Mouse (Mus musculus) embryonic facial prominence, embryonic 11.5 days (tissue): ENCODE measurements at regions not wholly inside any gene's neighbourhood (a gene's known extent, or its start where the extent isn't known, plus 50 kb on each side); places are given as distances from the start of the nearest gene placed in this dataset.
A peak's percentile ranks its signal among the peaks of the same experiment; 100 is the strongest.

Experiments
- ATAC-seq: fragments of 200-750 bp; cut with Nextera tagmentation; replicated peaks from 2 replicates; pipeline ENCODE4 v1.8.0; 2017; ENCODE audit warnings: low read depth; ENCODE audit not compliant: insufficient number of reproducible peaks, low FRiP score, low TSS enrichment
- DNase-seq: peaks from one replicate; pipeline ENCODE4 v3.0.0-alpha.2; 2015; ENCODE audit warnings: low spot score
- H3K27ac ChIP-seq: fragments of 300-500 bp; sonication (generic); replicated peaks from 2 replicates; pipeline ENCODE4 v1.5.1; 2014; ENCODE audit warnings: mild to moderate bottlenecking, low read depth, low read length, control low read depth
- H3K27me3 ChIP-seq: fragments of 300-500 bp; sonication (generic); 2 replicates; pipeline ENCODE4 v1.6.1; 2014; ENCODE audit warnings: mild to moderate bottlenecking, low read length, moderate library complexity, mixed read lengths; ENCODE audit not compliant: control insufficient read depth, insufficient read depth
- H3K36me3 ChIP-seq: fragments of 300-500 bp; sonication (generic); replicated peaks from 2 replicates; pipeline ENCODE4 v1.6.1; 2014; ENCODE audit warnings: low read depth, mild to moderate bottlenecking, low read length, moderate library complexity, mixed read lengths; ENCODE audit not compliant: control insufficient read depth, insufficient read depth
- H3K4me1 ChIP-seq: fragments of 300-500 bp; sonication (generic); 2 replicates; pipeline ENCODE4 v1.6.1; 2014; ENCODE audit warnings: low read length, mixed read lengths; ENCODE audit not compliant: control insufficient read depth, insufficient read depth
- H3K4me2 ChIP-seq: fragments of 300-500 bp; sonication (generic); 2 replicates; pipeline ENCODE4 v1.6.1; 2014; ENCODE audit warnings: low read depth, mild to moderate bottlenecking, control low read depth, low read length, moderate library complexity
- H3K4me3 ChIP-seq: fragments of 300-500 bp; sonication (generic); 2 replicates; pipeline ENCODE4 v1.5.1; 2014; ENCODE audit warnings: low read depth, low read length, control low read depth
- H3K9ac ChIP-seq: fragments of 300-500 bp; sonication (generic); replicated peaks from 2 replicates; pipeline ENCODE4 v1.6.1; 2014; ENCODE audit warnings: mild to moderate bottlenecking, control low read depth, low read length
- H3K9me3 ChIP-seq: fragments of 300-500 bp; sonication (generic); replicated peaks from 2 replicates; pipeline ENCODE4 v1.6.1; 2016; ENCODE audit warnings: mild to moderate bottlenecking, low read length, inconsistent platforms, mixed read lengths; ENCODE audit not compliant: control insufficient read depth
- WGBS: fragments of 180-500 bp; shearing (Covaris S2); extraction: QIAGEN DNeasy Blood & Tissue Kit; methylation state at CpG from one replicate; pipeline ENCODE4 v1.1.7; 2014; 5-methylcytosine and 5-hydroxymethylcytosine counted together

DNA sequence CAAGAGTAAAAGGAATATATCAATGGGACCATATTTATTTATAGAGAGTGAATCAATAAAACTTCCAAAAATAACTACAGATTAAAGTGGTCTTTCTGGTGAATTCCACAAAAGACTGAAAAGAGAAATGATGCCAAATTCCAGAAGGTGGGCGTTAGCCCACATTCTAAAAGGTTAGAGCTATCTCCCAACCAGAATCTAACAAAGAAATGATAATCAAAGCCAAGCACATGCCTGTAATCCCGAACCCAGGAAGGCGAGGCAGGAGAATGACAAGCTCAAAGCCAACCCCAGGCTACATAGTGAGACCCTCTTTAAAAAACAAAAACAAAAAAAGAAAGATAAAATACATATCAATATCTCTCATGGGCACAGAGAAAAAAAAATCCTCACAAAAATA lies 502.6 kb downstream of the Zfp536 start:
- no peak overlapping the region for H3K4me3 ChIP-seq
- 90% methylated on average over 3 of the region's 3 CpGs for WGBS
- no peak for DNase-seq
- no peaks in the 10 kb centered on the region for H3K27me3 ChIP-seq
- no peak overlapping the region for H3K9ac ChIP-seq
- no peak overlapping the region for H3K4me2 ChIP-seq
- no peaks in the 10 kb centered on the region for H3K4me1 ChIP-seq
- no peak for ATAC-seq
- H3K9me3 ChIP-seq, result no peaks in the 10 kb centered on the region
- no peaks in the 10 kb centered on the region for H3K36me3 ChIP-seq
- no peak overlapping the region for H3K27ac ChIP-seq

DNA sequence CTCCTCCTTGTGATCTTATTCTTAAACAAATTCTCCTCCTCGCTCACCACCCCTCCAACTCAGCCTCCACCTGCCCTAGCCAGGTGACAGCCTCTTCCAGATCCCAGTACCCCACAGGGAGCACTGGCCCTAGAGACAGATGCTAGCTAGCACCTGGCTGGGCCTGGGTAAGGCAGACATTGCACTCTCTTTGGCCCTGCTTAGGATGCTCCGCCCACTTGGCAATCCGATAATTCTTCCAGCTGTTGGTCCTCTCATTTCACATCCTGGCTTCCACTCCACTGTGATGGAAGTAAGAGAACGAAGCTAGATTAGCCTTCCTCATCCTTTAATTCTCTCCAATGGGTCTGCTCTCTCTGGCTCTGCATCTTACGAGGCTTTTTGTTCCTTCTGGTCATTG lies 483.4 kb downstream of the Zfp536 start:
- no peak overlapping the region for H3K27ac ChIP-seq
- H3K4me2 ChIP-seq, result no peak overlapping the region
- DNase-seq, result peak; percentile 40
- H3K4me3 ChIP-seq, result no peak overlapping the region
- no peaks in the 10 kb centered on the region for H3K36me3 ChIP-seq
- H3K9me3 ChIP-seq, result no peaks in the 10 kb centered on the region
- ATAC-seq, result peak; percentile 48; the same call in 1 of the 2 replicates
- 32% methylated on average over 5 of the region's 5 CpGs for WGBS
- H3K27me3 ChIP-seq, result no peaks in the 10 kb centered on the region
- no peak overlapping the region for H3K9ac ChIP-seq
- no peaks in the 10 kb centered on the region; the same call in 1 of the 2 replicates for H3K4me1 ChIP-seq

DNA sequence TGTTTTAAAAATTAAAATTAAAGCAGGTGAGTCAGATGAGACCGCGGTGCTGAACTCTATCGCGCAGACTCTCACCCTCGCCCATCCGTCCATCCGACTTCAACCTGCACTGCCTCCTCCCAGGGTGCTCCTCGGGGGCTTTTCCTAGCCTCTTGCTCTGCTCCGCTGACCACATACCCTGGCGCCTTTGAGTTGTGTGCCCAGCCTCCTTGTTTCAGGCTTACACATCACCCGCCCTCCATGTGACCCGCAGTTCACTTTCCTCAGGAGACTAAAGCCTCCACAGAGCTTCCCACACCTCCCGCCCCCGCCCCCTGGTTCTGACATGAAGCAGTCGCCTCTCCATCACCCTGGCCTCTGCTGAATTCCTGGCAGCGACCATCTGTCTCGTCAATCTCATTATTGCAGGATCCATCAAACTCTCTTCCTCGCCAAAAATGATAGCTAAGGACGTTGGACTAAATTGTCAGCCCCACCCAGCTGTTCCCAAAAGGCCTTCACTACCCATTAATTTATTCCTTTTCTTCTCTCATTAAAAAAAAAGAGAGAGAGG lies 482.9 kb downstream of the Zfp536 start:
- no peaks in the 10 kb centered on the region for H3K9me3 ChIP-seq
- no peak overlapping the region for H3K27ac ChIP-seq
- H3K4me1 ChIP-seq, result no peaks in the 10 kb centered on the region; the same call in 1 of the 2 replicates
- no peak overlapping the region for H3K9ac ChIP-seq
- H3K4me2 ChIP-seq, result peak overlapping the region; percentile 21; the same call in 1 of the 2 replicates
- no peaks in the 10 kb centered on the region for H3K27me3 ChIP-seq
- peak; percentile 62 for ATAC-seq
- DNase-seq, result no peak
- WGBS, result 27% methylated on average over 19 of the region's 19 CpGs
- no peaks in the 10 kb centered on the region for H3K36me3 ChIP-seq
- no peak overlapping the region for H3K4me3 ChIP-seq

DNA sequence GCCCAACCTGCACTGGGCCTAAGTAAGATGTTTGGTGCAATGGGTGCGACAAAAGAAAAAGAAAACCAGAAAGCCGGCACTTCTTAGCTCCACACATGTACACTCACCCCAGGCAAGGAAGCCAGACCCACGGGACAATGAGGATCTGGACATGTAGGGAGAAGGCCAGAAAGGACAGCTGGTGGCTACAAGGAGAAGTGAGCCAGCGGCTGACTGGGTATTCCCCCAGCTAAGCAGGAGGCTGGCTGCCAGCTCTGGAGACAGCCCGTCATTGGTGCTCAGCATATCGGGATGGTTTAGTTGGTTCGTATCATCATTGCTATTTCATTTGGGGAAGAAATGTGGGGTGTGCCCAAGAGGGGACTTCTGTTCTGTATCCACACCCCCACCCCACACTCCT lies 481.7 kb downstream of the Zfp536 start:
- no peak for DNase-seq
- no peaks in the 10 kb centered on the region for H3K27me3 ChIP-seq
- H3K4me2 ChIP-seq, result no peak overlapping the region
- no peak overlapping the region for H3K4me3 ChIP-seq
- ATAC-seq, result no peak
- no peak overlapping the region for H3K27ac ChIP-seq
- H3K4me1 ChIP-seq, result no peaks in the 10 kb centered on the region; the same call in 1 of the 2 replicates
- 82% methylated on average over 7 of the region's 7 CpGs for whole genome bisulfite sequencing
- H3K9me3 ChIP-seq, result no peaks in the 10 kb centered on the region
- H3K36me3 ChIP-seq, result no peaks in the 10 kb centered on the region
- H3K9ac ChIP-seq, result no peak overlapping the region

GRCm38 (mm10) chr7:37292554-37292953 lies 480.9 kb downstream of the Zfp536 start:
- no peak for ATAC-seq

DNA sequence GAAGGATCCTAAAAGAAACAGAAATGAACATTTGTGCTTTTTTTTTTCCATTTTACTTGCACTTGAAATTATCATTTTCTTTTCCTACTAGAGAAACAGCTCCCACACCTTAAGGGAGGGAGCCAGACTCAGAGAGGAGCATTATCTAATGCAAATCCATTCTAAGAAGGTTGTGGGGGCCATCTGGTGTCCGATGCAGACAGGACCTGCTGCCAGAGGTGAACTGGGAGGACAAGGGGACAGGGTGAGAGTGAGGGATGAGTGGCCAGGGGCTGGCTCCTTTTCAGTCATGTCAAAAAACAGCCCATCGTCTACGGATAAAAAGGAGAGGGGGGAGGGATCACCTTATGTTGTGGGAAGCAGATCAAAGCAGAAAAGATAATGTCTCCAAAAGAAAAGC lies 474.6 kb downstream of the Zfp536 start:
- Histone ChIP-seq H3K4me2 (no peak overlapping the region), H3K27ac (no peak overlapping the region), H3K9ac (no peak overlapping the region), H3K36me3 (no peaks in the 10 kb centered on the region), H3K27me3 (no peaks in the 10 kb centered on the region), H3K9me3 (no peaks in the 10 kb centered on the region), H3K4me3 (no peak overlapping the region), H3K4me1 (no peaks in the 10 kb centered on the region)
- 49% methylated on average over 3 of the region's 3 CpGs for WGBS
- ATAC-seq, result no peak
- DNase-seq, result no peak

More at GRCm38 (mm10) chr7:37292554-37292953, 480.9 kb downstream of the Zfp536 start:
- WGBS, result 69% methylated on average over 9 of the region's 9 CpGs
- Histone ChIP-seq H3K27ac (no peak overlapping the region), H3K4me3 (no peak overlapping the region), H3K9me3 (no peaks in the 10 kb centered on the region), H3K4me2 (no peak overlapping the region), H3K27me3 (no peaks in the 10 kb centered on the region), H3K36me3 (no peaks in the 10 kb centered on the region), H3K9ac (no peak overlapping the region), H3K4me1 (no peaks in the 10 kb centered on the region; the same call in 1 of the 2 replicates)
- DNase-seq, result no peak

- Histone ChIP-seq H3K4me3 (no peak overlapping the region), H3K4me1 (no peaks in the 10 kb centered on the region), H3K36me3 (no peaks in the 10 kb centered on the region), H3K4me2 (no peak overlapping the region), H3K9me3 (no peaks in the 10 kb centered on the region), H3K9ac (no peak overlapping the region), H3K27me3 (no peaks in the 10 kb centered on the region), H3K27ac (no peak overlapping the region)
- 82% methylated on average over 9 of the region's 9 CpGs for WGBS
- ATAC-seq, result no peak
- no peak for DNase-seq
Measured at GRCm38 (mm10) chr7:37305463-37305862, 468.0 kb downstream of the Zfp536 start.

DNA sequence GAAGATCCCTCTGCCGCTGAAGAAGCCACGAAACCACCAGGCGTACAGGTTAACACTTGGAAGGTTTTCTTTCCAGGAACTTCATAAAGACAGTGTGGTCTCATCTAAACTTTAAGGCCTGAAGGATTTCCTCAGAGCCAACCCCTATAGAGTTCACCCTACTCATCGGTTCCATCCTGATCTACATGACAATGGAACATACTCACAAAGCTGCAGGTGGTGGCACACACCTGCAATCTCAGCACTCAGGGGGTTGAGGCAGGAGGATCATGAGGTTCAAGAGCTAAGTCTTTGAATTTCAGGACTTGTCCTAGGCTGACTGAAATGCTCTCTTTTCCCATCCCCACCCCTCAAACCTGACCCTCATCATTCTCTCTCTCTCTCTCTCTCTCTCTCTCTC lies 466.2 kb downstream of the Zfp536 start:
- Histone ChIP-seq H3K4me2 (no peak overlapping the region), H3K27ac (no peak overlapping the region), H3K9ac (no peak overlapping the region), H3K4me1 (no peaks in the 10 kb centered on the region), H3K9me3 (no peaks in the 10 kb centered on the region), H3K27me3 (no peaks in the 10 kb centered on the region), H3K4me3 (no peak overlapping the region), H3K36me3 (no peaks in the 10 kb centered on the region)
- ATAC-seq (no peak), DNase-seq (no peak)
- 86% methylated on average over 4 of the region's 4 CpGs for whole genome bisulfite sequencing
